Mouse (Mus musculus): ENCODE measurements around the gene Dbx1.
A peak's percentile ranks its signal among the peaks of the same experiment; 100 is the strongest.

Gene Dbx1

DNA sequence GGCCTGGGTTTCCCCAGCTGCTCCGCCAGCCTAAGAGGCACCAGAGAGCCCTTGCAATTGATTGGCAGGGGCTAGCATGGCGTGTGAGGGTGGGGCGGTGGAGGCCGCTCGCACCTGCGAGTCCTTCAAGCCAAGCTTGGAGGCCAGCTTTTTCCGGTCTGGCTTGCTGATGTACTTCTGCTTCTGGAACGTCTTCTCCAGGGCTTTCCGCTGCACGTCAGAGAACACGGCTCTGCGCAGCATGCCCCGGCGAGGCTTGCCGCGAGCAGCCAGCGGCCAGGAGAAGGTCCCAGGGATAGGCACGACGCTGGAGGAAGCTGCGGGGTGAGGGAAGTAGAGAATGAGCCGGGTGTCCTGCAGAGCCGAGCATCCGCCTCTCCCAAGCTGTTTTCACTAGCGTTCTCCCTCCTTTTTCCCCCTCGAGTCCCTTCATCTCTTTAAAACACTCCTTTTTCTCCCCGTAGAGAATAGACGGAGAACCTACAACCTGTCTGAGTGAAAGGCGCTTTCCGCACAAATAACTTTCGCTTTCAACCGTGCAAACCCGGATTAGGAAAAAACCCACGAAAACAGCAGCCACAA is 3.2 kb downstream of the Dbx1 start:
- DNase-seq (ENCODE audit: low spot score in 2 of 2), result no peak

- no peak for DNase-seq (ENCODE audit: low spot score in 2 of 2)
These were observed 4.3 kb downstream of the Dbx1 start for GRCm38 (mm10) chr7:49632391-49632790.

GRCm38 (mm10) chr7:49631885-49632284 is 4.8 kb downstream of the Dbx1 start:
- DNase-seq (ENCODE audit: low spot score in 2 of 2), result no peak

DNA sequence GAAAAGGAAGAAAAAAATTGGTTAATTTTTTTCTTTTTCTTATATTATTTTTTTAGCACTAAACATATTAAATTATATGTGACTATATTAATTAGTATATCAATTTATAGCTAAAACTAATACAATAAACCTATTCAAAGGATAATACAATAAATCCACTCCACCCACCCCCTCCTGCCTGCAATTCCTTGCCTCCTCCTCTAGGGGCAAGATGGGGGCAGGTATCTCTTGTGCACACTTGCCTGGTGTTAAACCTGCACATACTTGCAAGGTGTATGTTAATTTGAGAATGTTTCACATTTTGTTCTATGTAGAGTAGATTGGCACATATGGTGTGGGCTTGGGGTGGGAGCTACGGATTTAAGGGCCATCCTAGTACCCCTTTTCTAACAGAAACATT is 16.5 kb downstream of the Dbx1 start:
- DNase-seq (ENCODE audit: low spot score in 2 of 2), result no peak

DNA sequence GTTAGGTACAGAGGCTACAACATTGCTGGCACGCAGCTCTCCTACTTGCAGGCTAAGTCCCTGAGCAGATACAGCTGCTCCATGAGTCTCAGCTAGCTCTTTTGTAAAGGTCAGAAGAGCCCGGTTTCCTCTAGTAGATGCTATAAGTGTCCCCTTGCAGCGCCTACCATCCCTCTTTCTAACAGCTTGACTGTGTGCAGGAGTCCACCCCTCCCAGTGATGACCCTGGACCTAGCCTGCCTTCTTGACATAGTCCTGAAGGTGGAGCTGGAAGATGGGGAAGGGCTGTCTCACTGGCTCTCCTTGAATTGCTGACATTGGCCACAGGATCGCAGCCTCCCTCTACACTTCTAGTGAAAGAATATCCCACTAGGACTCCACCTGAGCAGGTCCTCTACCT is 19.6 kb downstream of the Dbx1 start:
- DNase-seq (ENCODE audit: low spot score in 2 of 2), result no peak

DNA sequence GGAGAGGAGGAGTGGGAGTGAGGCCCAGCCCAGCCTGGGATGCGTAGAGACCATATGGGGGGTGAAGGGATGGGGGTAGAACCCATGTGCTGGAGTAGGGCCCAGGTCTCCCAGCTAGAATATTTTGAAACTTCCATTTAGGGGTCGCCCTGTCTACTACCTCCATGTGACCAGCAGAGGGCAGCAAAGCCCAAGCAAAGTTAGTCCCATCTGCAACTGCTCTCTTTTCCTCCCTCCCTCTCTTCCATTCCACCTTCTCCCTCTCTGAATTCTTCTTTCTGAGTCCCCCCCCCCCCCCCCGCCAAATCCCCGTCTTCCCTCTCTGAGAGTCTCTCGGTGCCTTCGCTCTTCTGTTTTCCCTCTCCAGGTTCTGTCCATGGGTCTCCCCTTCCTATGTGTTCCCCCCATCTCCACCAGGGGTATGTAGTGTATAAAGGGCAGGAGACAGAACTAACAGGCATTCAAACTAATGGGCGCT is 20.4 kb downstream of the Dbx1 start:
- peak in 1 of 2 experiments; percentile 66 for DNase-seq (ENCODE audit: low spot score in 2 of 2)

DNA sequence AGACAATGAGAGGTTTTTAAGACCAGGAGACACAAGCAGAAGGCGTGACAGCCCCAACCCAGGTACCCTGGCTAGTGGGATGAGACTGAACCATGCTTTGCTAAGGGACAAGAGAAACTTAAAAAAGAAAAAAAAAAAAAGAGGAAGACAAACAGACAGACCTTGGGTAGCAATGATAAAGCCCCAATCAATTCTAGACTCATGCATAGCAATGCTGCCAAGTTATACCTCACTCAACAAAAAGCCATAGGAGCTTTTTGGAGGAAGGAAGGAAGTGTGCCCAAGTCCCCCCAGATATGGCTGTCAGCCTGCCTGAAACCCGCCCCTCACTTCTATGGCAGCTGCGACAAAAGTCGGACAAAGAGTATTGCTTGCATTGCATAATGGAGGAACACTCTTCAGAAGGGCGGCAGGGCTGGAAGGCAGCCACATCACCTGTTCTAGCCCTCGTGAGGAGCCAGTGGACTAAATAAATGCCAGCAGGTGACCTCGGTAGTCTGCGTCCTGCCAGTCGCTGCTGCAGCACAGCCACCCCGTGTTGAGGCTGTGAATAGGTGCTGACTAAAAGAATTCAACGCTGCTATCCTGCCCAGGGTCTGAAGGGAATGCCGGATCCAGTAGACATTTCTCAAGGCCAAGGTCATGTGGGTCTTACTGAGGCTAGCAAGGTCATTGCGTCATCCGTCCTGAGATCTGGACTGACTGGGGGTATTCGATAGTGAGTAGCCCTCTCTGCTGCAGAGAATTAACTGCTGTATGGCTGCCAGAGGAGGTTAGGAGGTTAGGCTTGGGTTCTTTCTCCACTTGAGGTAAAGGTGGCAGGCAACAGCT is 31.5 kb downstream of the Dbx1 start:
- DNase-seq (ENCODE audit: low spot score in 2 of 2), result no peak

DNA sequence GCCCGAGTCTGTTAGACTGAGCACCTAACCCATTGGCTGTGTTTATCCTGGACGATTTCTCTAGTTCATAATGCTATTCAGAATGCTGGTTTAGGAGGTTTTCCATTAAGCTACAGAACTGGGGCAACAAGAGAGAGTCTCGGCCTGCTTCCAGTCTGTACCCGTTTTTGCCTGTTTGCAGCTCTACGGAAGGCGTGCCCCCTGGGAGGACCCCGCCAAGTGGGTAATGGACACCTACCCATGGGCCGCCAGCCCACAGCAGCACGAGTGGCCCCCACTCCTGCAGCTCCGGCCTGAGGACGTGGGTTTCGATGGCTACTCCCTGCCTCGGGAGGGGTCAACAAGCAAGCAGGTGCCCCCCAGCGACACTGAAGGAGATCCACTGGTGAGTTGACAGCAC is 32.4 kb downstream of the Dbx1 start:
- DNase-seq (ENCODE audit: low spot score in 2 of 2), result no peak

DNA sequence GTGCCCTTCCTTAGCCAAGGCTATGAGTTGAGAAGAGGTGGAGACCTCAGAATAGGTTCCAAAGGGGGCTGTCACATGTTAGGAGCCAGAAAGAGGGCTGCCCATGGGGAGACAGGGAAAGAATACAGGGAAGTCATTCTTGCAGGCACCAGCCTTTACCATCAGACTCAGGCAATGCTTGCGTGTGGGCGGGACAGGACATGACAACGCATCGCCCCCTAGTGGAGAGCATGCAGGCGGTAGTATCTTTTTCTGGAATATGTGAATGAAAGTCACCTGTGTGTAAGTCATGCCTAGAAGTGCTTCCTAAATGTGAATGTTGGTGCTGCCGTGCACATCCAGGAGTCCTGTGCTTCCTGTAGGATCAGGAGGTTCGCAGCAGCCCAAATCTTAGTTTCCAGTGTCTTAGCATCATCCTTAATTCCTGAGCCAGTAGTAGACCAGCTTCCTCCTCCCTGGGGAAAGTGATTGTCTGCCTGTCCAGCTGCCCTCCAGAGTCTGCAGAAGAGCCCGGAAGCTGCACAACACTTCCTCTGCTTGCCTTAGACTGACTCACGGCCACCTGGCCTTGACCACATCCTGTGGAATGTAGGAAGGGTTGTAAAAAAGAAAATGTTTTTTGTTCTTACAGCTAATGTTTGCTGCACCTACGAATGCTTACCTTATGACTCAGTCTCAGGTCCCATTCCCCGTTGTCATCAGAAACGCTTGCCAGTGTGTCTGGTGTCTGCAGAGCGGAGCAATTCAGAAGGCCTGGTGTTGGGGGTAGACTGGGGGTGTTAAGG is 35.3 kb downstream of the Dbx1 start:
- DNase-seq (ENCODE audit: low spot score in 2 of 2), result peak; percentile 80 to 82

- no peak for DNase-seq (ENCODE audit: low spot score in 2 of 2)
These were observed 36.7 kb downstream of the Dbx1 start for GRCm38 (mm10) chr7:49599950-49600349.

GRCm38 (mm10) chr7:49598225-49598624 is 38.4 kb downstream of the Dbx1 start:
- DNase-seq (ENCODE audit: low spot score in 2 of 2), result no peak

- DNase-seq (ENCODE audit: low spot score in 2 of 2), result no peak
These were observed 38.9 kb downstream of the Dbx1 start for GRCm38 (mm10) chr7:49597776-49598175.

GRCm38 (mm10) chr7:49589635-49590034 is 47.0 kb downstream of the Dbx1 start:
- no peak for DNase-seq (ENCODE audit: low spot score in 2 of 2)

DNA sequence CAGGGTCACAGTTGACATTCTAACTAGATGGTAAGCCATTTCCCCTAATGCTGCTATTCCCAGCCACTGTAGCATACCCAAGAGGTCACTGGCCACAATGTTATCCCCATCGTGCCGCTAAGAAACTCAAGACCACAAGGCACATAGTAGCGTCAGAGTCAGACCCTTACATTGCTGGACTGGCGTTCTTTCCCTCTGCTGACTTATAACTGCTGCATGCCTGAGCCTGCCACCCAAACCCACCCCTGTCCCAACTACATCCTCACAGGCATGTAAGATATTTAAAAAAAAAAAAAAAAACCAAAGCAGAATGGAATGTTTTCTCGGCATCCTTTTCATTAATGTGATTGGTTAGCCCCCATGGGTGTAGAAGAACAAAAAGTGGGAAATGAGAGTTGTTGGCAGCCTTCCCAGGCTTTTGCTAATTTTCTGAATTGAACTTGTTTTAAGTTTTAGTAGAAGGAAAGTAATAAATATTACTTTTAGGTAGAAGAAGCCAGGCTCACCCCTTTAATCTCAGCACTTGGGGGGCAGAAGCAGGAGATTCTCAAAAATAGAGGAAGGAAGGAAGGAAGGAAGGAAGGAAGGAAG is 50.0 kb downstream of the Dbx1 start:
- no peak for DNase-seq (ENCODE audit: low spot score in 2 of 2)

DNA sequence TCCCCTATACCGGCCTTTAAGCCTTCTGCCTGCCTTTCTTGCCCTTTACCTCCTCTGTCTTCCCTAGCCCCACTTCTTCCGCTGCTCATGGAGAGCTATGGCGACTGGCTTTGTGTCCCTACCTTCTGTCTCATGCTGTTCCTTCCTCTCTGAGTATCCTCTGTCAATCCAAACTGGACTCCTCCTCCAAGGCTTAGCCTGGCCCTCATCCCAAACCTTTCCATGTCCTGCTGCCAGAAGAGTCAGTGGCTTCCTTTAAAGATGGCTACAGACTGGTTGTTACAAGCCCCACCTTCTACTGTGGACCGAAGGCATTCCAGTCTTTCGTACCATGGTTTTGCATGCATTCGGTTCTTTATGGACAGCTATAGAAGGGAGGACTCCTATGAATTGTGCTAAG is 53.5 kb downstream of the Dbx1 start:
- no peak for DNase-seq (ENCODE audit: low spot score in 2 of 2)

DNA sequence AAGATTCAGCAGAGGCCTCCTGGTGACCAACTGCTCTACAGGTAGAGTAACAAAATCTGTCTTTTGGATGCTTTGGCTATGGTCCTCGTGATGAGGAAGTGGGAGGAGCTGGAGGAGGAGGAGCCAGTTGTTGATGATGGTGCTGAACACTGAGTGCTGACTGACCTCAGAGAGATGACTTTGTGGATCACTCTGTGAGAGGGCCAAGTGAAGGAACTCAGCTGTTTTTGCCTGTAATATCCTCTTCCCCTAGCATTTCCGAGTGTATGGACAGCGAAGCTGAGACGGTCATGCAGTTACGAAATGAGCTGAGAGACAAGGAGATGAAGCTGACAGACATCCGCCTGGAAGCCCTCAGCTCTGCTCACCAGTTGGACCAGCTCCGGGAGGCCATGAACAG is 54.1 kb downstream of the Dbx1 start:
- no peak for DNase-seq (ENCODE audit: low spot score in 2 of 2)

DNA sequence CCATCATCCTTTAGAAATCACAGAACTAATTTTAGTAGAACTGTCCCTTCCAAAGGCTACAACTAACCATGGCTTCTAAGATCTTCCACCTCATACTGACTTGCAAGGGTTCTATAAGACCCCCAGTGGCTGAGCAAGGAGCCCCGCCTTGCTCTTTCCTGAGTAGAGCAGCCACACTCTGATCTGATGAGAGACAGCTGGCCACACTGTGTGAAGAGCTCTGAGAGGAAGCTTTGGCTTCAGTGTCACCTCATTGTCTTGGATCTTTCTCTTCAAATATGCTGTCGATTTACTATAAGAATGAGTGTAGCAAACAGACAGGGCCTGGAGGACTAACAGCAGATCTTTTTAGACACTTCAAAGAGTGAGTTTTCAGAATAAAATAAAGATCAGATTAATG is 54.7 kb downstream of the Dbx1 start:
- no peak for DNase-seq (ENCODE audit: low spot score in 2 of 2)

All from frontal cortex, postnatal 36 days (tissue).